Mouse (Mus musculus) erythroblast, embryonic 14.5 days (primary cell): ENCODE results near the gene Ppp1r12c. TPM values are rescaled to one million over a fixed set of nuclear protein-coding genes. Genes with fewer than 3 reads are reported as not detected.

ENCODE experiments used
- H3K27me3 ChIP-seq: 2 replicates; pipeline ENCODE4 v1.6.1; 2012; ENCODE audit warnings: inconsistent platforms; ENCODE audit not compliant: control insufficient read depth
- H3K36me3 ChIP-seq: 2 replicates; pipeline ENCODE4 v1.6.1; 2012; ENCODE audit warnings: mild to moderate bottlenecking, inconsistent platforms; ENCODE audit not compliant: control insufficient read depth
- H3K4me1 ChIP-seq: 2 replicates; pipeline ENCODE4 v1.6.1; 2012; ENCODE audit warnings: inconsistent platforms; ENCODE audit not compliant: control insufficient read depth
- H3K4me3 ChIP-seq: replicated peaks from 2 replicates; pipeline ENCODE3; 2012; ENCODE audit warnings: moderate library complexity, mild to moderate bottlenecking, inconsistent platforms
- H3K9me3 ChIP-seq: 2 replicates; pipeline ENCODE4 v1.6.1; 2012; ENCODE audit warnings: low read length, inconsistent platforms, mixed read lengths; ENCODE audit not compliant: control insufficient read depth
- GATA1 ChIP-seq: IDR thresholded peaks from 2 replicates; pipeline ENCODE4 v1.6.1; 2012; ENCODE audit warnings: low read length, inconsistent platforms, mixed read lengths
- TAL1 ChIP-seq: IDR thresholded peaks from 3 replicates; pipeline ENCODE4 v1.6.1; 2012; ENCODE audit warnings: low read length, inconsistent platforms, mixed read lengths
- polyA plus RNA-seq: library from polyadenylated mRNA; stranded (reverse); fragments of >175 nt; gene quantifications from 2 replicates; pipeline ENCODE4 v1.2.3, GENCODE M21; 2012

Gene Ppp1r12c
- polyA plus RNA-seq, 1 experiment, result 10.8 TPM

DNA sequence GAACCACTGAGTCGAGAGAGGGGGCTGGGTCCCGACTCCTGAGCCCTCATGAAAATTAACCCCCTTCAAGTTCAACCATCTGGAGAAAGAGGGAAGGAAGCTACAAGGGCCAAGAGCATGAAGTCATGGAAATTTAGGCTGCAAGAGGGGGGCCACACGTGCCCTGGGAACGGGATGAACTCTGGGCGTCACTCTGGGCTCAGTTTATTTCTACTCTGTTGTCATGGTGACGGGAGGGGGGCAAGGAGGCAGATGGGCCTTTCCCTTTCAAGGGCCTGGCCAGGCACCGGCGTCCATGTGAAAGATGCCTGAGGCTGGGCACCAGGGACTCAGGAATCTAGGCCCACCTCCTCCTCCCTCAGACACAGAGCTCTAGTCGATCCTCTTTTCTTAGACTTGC lies 3.2 kb downstream of the Ppp1r12c start:
- Histone ChIP-seq H3K4me1 (peaks cover 70% of the 10 kb centered on the region), H3K4me3 (no peak overlapping the region), H3K36me3 (peaks cover 63% of the 10 kb centered on the region)

DNA sequence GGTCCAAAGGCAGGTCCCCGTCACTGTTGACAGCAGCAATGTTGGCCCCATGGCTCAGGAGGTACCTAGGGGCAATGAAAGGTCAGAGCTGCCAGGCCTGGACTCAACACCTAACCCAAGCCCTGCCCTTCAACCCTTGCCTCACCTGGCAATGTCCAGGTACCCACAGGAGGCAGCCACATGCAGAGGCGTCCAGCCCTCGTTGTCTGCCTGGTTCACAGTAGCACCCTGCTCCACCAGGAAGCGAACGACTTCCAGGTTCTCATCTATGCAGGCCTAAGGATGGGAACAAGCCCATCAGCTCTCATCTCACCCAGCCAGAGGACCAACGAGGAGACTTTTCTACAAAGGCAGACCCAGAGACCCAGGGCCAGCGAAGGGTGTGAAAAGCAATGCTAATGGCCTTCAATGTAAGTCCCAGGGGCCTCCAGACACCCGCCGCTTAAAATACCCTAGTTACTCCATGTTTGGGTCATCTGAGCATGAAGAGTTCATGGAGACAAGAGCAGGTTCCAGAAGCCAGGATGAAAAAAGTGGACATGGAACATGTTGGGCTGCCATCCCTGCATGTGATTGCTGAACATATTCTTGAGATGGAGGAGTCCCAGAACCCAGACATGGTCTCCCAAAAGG lies 4.1 kb downstream of the Ppp1r12c start:
- H3K4me3 ChIP-seq, result no peak overlapping the region
- H3K4me1 ChIP-seq, result peaks cover 69% of the 10 kb centered on the region
- no peak for TF ChIP-seq TAL1
- TF ChIP-seq GATA1, result no peak
- no peaks in the 10 kb centered on the region for H3K27me3 ChIP-seq
- H3K9me3 ChIP-seq, result no peaks in the 10 kb centered on the region
- H3K36me3 ChIP-seq, result peaks cover 72% of the 10 kb centered on the region

More for the DNA sequence above, 3.2 kb downstream of the Ppp1r12c start:
- H3K27me3 ChIP-seq, result no peaks in the 10 kb centered on the region
- H3K9me3 ChIP-seq, result no peaks in the 10 kb centered on the region
- TF ChIP-seq TAL1, result no peak

DNA sequence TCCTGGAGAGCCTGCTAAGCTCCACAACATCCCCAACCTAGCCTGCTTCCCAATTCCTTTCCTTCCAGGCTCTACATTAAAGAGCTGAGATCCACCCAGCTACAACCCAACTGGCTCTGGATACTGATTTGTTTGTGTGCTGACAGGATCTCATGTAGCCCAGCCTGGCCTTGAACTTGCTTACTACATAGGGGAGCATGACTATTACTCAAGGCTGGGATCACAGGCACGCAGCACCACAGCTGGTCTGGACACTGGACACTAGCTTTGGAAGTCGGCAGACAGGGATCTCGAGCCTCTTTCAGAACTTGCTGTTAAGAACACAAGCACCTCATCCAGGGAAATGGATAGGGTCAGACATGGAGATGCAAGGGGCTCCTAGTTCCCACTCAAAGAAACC lies 5.0 kb downstream of the Ppp1r12c start:
- TF ChIP-seq GATA1, result no peak
- TF ChIP-seq TAL1, result no peak
- Histone ChIP-seq H3K4me1 (peaks cover 69% of the 10 kb centered on the region), H3K27me3 (no peaks in the 10 kb centered on the region), H3K36me3 (peaks cover 81% of the 10 kb centered on the region), H3K9me3 (no peaks in the 10 kb centered on the region), H3K4me3 (no peak overlapping the region)

DNA sequence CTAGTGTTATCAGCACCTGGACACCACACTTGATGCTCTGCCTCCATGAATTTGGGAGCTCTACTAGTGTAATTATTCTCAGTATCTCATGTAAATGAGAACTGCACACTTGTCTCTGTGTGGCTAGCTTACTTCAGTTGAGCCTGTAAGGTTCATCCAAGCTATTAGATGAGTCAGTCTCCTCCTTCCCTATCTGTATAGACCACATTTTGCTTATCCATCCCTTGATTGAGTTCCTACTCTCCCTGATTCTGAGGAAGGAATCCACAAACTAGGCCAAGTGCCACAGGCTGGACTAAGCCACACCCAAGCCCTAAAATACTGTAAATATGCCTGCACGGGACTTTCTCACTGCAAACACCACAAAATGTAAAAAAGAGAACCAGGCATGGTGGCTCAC lies 7.5 kb downstream of the Ppp1r12c start:
- no peak for TF ChIP-seq GATA1
- TF ChIP-seq TAL1, result no peak
- Histone ChIP-seq H3K27me3 (no peaks in the 10 kb centered on the region), H3K4me1 (peaks cover 58% of the 10 kb centered on the region), H3K4me3 (no peak overlapping the region), H3K36me3 (peaks cover 97% of the 10 kb centered on the region), H3K9me3 (no peaks in the 10 kb centered on the region)

DNA sequence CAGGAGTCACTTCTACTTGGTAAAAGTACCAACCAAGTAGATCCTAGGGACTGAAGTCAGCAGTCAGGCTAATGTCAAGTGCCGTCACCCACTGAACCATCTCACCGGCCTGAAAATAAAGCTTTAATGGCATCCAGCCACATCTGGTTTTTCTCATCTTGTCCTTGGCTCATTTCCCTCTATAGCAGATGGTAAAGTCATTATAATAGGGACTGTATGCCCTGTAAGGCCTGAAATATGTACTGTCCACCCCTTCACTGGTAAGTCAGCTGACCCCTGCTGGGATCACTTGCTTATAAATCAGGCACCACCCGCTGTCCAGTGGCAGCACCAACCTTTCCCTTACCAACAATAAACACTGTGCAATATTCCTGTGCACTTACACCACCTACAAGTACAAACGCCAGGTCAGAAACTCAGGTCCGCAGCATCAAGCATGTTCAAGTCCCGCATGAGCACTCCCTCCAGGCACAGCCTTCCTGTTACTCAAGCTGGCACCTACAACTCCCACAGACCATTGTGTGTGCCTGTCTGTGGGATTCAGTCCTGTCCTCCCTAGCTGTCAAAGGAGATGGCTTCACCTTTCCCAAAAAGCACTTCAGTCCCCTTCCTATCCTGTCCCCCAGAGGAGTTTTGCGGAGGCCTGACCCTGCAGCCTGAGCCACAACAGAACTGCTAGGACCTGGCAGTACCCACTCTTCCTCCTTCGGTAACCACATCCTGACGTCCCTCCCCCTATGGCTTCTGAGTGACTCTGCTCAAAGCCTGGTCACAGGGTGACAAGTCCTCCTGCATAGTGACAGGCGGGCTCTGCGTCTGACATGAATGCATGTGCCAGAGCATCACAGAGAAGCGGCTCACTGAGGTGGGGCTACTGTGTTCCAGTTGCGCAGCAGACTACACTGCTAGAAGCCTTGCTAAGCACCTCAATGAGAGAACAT lies 8.9 kb downstream of the Ppp1r12c start:
- TF ChIP-seq TAL1, result no peak
- TF ChIP-seq GATA1, result no peak
- H3K4me3 ChIP-seq, result no peak overlapping the region
- H3K4me1 ChIP-seq, result peaks cover 46% of the 10 kb centered on the region

DNA sequence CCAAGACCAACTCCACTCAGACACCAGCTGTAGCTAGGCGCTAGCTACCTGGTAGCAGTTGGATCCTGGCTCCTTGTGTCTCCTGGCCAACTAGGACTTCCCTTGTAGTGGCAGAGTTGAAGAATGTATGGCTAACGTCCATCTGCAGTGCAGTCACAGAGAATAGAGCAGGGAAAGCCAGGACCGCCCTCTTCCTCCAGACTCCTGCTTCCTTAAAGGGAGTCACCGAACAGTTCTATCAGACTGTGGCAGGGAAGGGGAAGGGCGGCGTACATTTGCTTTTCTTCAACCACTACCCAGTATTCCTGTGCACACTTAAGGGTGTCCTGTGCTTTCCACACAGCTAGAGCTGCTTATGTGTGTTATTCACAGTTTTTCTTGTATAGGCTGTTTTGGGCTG lies 10.2 kb downstream of the Ppp1r12c start:
- Histone ChIP-seq H3K4me1 (peaks cover 42% of the 10 kb centered on the region), H3K9me3 (no peaks in the 10 kb centered on the region), H3K27me3 (no peaks in the 10 kb centered on the region), H3K4me3 (no peak overlapping the region), H3K36me3 (peaks cover 98% of the 10 kb centered on the region)
- TF ChIP-seq TAL1 (no peak), GATA1 (no peak)

More for the DNA sequence above, 8.9 kb downstream of the Ppp1r12c start:
- peaks cover 98% of the 10 kb centered on the region for H3K36me3 ChIP-seq
- no peaks in the 10 kb centered on the region for H3K9me3 ChIP-seq
- H3K27me3 ChIP-seq, result no peaks in the 10 kb centered on the region

DNA sequence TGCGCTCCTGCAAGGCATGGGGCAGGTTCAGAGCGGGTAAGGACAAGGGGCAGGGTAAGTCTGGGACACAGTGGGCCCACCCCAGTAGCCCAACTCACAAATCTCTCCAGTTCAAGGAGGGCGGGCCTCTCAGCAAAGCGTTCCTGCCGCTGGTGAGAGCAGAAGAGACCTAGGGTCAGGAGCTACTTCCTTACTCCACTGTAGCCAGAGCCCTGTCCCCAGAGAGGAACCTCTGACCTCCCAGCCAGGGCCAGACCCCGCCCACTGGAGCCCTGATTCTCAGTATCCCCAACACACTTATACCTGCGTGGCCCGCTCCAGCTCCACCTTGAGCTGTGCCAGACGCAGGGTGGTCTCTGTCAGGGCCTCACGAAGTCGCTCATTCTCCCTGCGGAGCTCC lies 19.2 kb downstream of the Ppp1r12c start:
- no peak for TF ChIP-seq TAL1
- TF ChIP-seq GATA1, result no peak
- peaks cover 27% of the 10 kb centered on the region for H3K27me3 ChIP-seq
- H3K4me1 ChIP-seq, result no peaks in the 10 kb centered on the region; the same call in 1 of the 2 replicates
- no peaks in the 10 kb centered on the region for H3K9me3 ChIP-seq
- no peak overlapping the region for H3K4me3 ChIP-seq
- H3K36me3 ChIP-seq, result peaks cover 66% of the 10 kb centered on the region

DNA sequence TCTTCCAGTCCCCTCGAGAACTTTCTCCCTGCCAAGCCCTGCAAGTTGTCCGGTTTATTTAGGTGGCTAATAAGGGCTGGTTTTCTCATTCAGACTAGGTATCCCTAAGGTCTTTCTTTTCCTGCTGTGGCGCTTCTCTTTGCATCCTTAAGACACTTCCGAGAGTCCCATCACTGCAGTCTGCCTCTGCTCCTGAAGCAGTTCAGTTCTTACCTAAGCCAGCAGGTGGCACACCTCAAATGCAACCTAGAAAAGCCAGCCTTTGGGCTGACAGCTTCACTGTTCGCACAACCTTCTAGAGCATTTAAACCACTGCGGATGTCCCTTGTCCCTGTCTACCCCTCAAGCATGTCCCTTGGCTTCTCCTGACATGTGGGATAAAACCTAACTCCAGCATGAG lies 21.8 kb downstream of the Ppp1r12c start:
- peaks cover 51% of the 10 kb centered on the region for H3K27me3 ChIP-seq
- H3K4me1 ChIP-seq, result no peaks in the 10 kb centered on the region; the same call in 1 of the 2 replicates
- H3K9me3 ChIP-seq, result no peaks in the 10 kb centered on the region
- no peak overlapping the region for H3K4me3 ChIP-seq
- peaks cover 40% of the 10 kb centered on the region for H3K36me3 ChIP-seq
- TF ChIP-seq GATA1 (no peak), TAL1 (no peak)

DNA sequence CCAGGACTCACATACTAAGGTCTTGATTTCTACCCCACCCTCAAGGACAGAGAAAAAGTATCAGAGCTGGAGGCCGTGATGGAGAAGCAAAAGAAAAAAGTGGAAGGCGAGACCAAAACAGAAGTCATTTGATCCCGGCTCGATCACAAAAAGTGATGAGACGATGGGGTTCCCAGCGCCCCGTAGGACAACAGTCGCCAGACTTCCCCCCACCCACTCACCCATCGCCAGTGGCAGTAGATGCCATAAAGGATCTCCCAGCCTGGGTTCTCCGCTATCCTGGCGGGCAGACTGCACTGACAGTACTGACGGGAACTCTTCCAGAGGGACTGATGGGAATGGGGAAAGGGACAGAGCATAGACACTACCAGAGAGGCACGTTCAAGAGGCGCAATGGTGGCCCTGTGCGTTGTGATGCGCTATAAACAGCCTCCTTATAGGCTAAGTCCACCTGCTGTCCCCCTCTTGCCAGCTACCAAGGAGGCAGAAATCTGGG lies 22.6 kb downstream of the Ppp1r12c start:
- H3K9me3 ChIP-seq, result no peaks in the 10 kb centered on the region
- H3K27me3 ChIP-seq, result peaks cover 59% of the 10 kb centered on the region
- peak overlapping the region; percentile 33 for H3K4me3 ChIP-seq
- no peak for TF ChIP-seq TAL1
- no peak for TF ChIP-seq GATA1
- no peaks in the 10 kb centered on the region; the same call in 1 of the 2 replicates for H3K4me1 ChIP-seq
- H3K36me3 ChIP-seq, result peaks cover 32% of the 10 kb centered on the region
